Mouse (Mus musculus): ENCODE data around the gene Krt73. TPM values are rescaled to one million over a fixed set of nuclear protein-coding genes. Genes with fewer than 3 reads are reported as not detected.

Krt73 gene
- not detected in 2 replicates for total RNA-seq (2014; rRNA removed; ENCODE audit: low replicate concordance)
- not detected in 2 replicates for polyA plus RNA-seq (2015; fragmentation: Nextera tagmentation; extraction: Ambion mirVana)

- no peak for TF ChIP-seq EP300 (IDR thresholded peaks at IDR 0.05; ENCODE audit: low read depth)
- TF ChIP-seq CTCF (IDR thresholded peaks at IDR 0.05; ENCODE audit: low read depth): no peak
- no peak within 1 kb of the TSS for H3K4me2 ChIP-seq (ENCODE audit: low read depth, low read length)
- ATAC-seq (ENCODE audit: insufficient read depth, low read depth): no peak
- no peaks in the 10 kb centered on the region for H3K27me3 ChIP-seq (ENCODE audit: control insufficient read depth, insufficient read depth, low read length)
- no peak within 1 kb of the TSS for H3K4me3 ChIP-seq (ENCODE audit: low read depth, low read length)
- H3K36me3 ChIP-seq (replicated peaks; ENCODE audit: control insufficient read depth, insufficient read depth, low read length): no peaks in the 10 kb centered on the region
- no peak within 1 kb of the TSS for H3K9ac ChIP-seq (replicated peaks; ENCODE audit: low read depth, low read length)
- H3K27ac ChIP-seq (ENCODE audit: low read depth): no peak within 1 kb of the TSS
- DNase-seq (ENCODE audit: low spot score): no peak
- no peaks in the 10 kb centered on the region for H3K4me1 ChIP-seq (ENCODE audit: control insufficient read depth, insufficient read depth)
- H3K9me3 ChIP-seq (replicated peaks; ENCODE audit: control insufficient read depth, low read length): no peaks in the 10 kb centered on the region
- WGBS: 77% methylated on average over 6 of the region's 6 CpGs
These were observed at the start of gene Krt73 for GRCm38 (mm10) chr15:101802296-101802835. Gene Krt73 (minus strand): TSS chr15:101802346.

GRCm38 (mm10) chr15:101850694-101851093 lies 48.5 kb upstream of the Krt73 start, which contains the start of gene Krt1:
Gene Krt1 (minus strand): TSS chr15:101850794.
- DNase-seq (ENCODE audit: low spot score): no peak
- Histone ChIP-seq H3K36me3 (replicated peaks; ENCODE audit: control insufficient read depth, insufficient read depth, low read length) (no peaks in the 10 kb centered on the region), H3K4me2 (ENCODE audit: low read depth, low read length) (no peak within 1 kb of the TSS), H3K4me1 (ENCODE audit: control insufficient read depth, insufficient read depth) (no peaks in the 10 kb centered on the region), H3K9me3 (replicated peaks; ENCODE audit: control insufficient read depth, low read length) (no peaks in the 10 kb centered on the region), H3K4me3 (ENCODE audit: low read depth, low read length) (no peak within 1 kb of the TSS), H3K27me3 (ENCODE audit: control insufficient read depth, insufficient read depth, low read length) (peaks cover 43% of the 10 kb centered on the region), H3K9ac (replicated peaks; ENCODE audit: low read depth, low read length) (no peak within 1 kb of the TSS), H3K27ac (ENCODE audit: low read depth) (no peak within 1 kb of the TSS)
- TF ChIP-seq EP300 (IDR thresholded peaks at IDR 0.05; ENCODE audit: low read depth) (no peak), CTCF (IDR thresholded peaks at IDR 0.05; ENCODE audit: low read depth) (no peak)
- 71% methylated on average over 6 of the region's 6 CpGs for WGBS
- ATAC-seq (ENCODE audit: insufficient read depth, low read depth): no peak

GRCm38 (mm10) chr15:101845971-101846403 lies 43.8 kb upstream of the Krt73 start:
- no peak for TF ChIP-seq EP300 (IDR thresholded peaks at IDR 0.05; ENCODE audit: low read depth)
- TF ChIP-seq CTCF (IDR thresholded peaks at IDR 0.05; ENCODE audit: low read depth): no peak
- Histone ChIP-seq H3K4me2 (ENCODE audit: low read depth, low read length) (peak overlapping the region; percentile 79), H3K4me3 (ENCODE audit: low read depth, low read length) (peak overlapping the region; percentile 49), H3K36me3 (replicated peaks; ENCODE audit: control insufficient read depth, insufficient read depth, low read length) (no peaks in the 10 kb centered on the region), H3K27ac (ENCODE audit: low read depth) (no peak overlapping the region), H3K9ac (replicated peaks; ENCODE audit: low read depth, low read length) (peak overlapping the region; percentile 36; the same call in 1 of the 2 replicates), H3K9me3 (replicated peaks; ENCODE audit: control insufficient read depth, low read length) (no peaks in the 10 kb centered on the region), H3K27me3 (ENCODE audit: control insufficient read depth, insufficient read depth, low read length) (peaks cover 33% of the 10 kb centered on the region), H3K4me1 (ENCODE audit: control insufficient read depth, insufficient read depth) (no peaks in the 10 kb centered on the region)
- ATAC-seq (ENCODE audit: insufficient read depth, low read depth) (no peak), DNase-seq (ENCODE audit: low spot score) (peak; percentile 20)
- WGBS: under 1% methylated on average over 35 of the region's 37 CpGs

- H3K4me1 ChIP-seq (ENCODE audit: control insufficient read depth, insufficient read depth): no peaks in the 10 kb centered on the region
- no peaks in the 10 kb centered on the region for H3K9me3 ChIP-seq (replicated peaks; ENCODE audit: control insufficient read depth, low read length)
- H3K27ac ChIP-seq (ENCODE audit: low read depth): no peak overlapping the region
- peaks cover 34% of the 10 kb centered on the region for H3K27me3 ChIP-seq (ENCODE audit: control insufficient read depth, insufficient read depth, low read length)
- TF ChIP-seq EP300 (IDR thresholded peaks at IDR 0.05; ENCODE audit: low read depth): no peak
- no peak for TF ChIP-seq CTCF (IDR thresholded peaks at IDR 0.05; ENCODE audit: low read depth)
- 66% methylated on average over 9 of the region's 9 CpGs for WGBS
- H3K4me3 ChIP-seq (ENCODE audit: low read depth, low read length): no peak overlapping the region
- H3K36me3 ChIP-seq (replicated peaks; ENCODE audit: control insufficient read depth, insufficient read depth, low read length): no peaks in the 10 kb centered on the region
- H3K9ac ChIP-seq (replicated peaks; ENCODE audit: low read depth, low read length): no peak overlapping the region
- no peak overlapping the region for H3K4me2 ChIP-seq (ENCODE audit: low read depth, low read length)
- no peak for ATAC-seq (ENCODE audit: insufficient read depth, low read depth)
- no peak for DNase-seq (ENCODE audit: low spot score)
These were observed 41.0 kb upstream of the Krt73 start for GRCm38 (mm10) chr15:101843192-101843591.

- no peak overlapping the region for H3K4me3 ChIP-seq (ENCODE audit: low read depth, low read length)
- WGBS: 68% methylated on average over 5 of the region's 5 CpGs
- ATAC-seq (ENCODE audit: insufficient read depth, low read depth): no peak
These were observed 32.7 kb upstream of the Krt73 start for GRCm38 (mm10) chr15:101834784-101835328.

More at GRCm38 (mm10) chr15:101834784-101835328, 32.7 kb upstream of the Krt73 start:
- TF ChIP-seq EP300 (IDR thresholded peaks at IDR 0.05; ENCODE audit: low read depth) (no peak), CTCF (IDR thresholded peaks at IDR 0.05; ENCODE audit: low read depth) (no peak)
- H3K27me3 ChIP-seq (ENCODE audit: control insufficient read depth, insufficient read depth, low read length): 0 out of 2 replicates have a peak, but pooled peaks cover 7% of the 10 kb centered on the region
- no peak overlapping the region for H3K27ac ChIP-seq (ENCODE audit: low read depth)
- H3K36me3 ChIP-seq (replicated peaks; ENCODE audit: control insufficient read depth, insufficient read depth, low read length): no peaks in the 10 kb centered on the region
- no peak overlapping the region for H3K9ac ChIP-seq (replicated peaks; ENCODE audit: low read depth, low read length)
- no peaks in the 10 kb centered on the region for H3K9me3 ChIP-seq (replicated peaks; ENCODE audit: control insufficient read depth, low read length)
- H3K4me1 ChIP-seq (ENCODE audit: control insufficient read depth, insufficient read depth): no peaks in the 10 kb centered on the region
- H3K4me2 ChIP-seq (ENCODE audit: low read depth, low read length): no peak overlapping the region
- no peak for DNase-seq (ENCODE audit: low spot score)
